Comparison of ENCODE assay signal across 8 mouse cellular contexts in genomic region chr7:110061752-110062273, GRCm38 (mm10). TPM values are rescaled to one million over a fixed set of nuclear protein-coding genes. Genes with fewer than 3 reads are reported as not detected.
DNase-seq lines count a peak whose midpoint lies in the region; ATAC-seq and TF ChIP-seq lines count a peak whose summit lies in the region.

No protein-coding gene starts in this region.

- peak overlapping the region; percentile 100 for H3K27ac ChIP-seq in forebrain, embryonic 14.5 days (ENCODE audit: low read depth, low read length)
- H3K27ac ChIP-seq in neural tube, embryonic 14.5 days (ENCODE audit: low read depth, low read length): peak overlapping the region; percentile 100

- ATAC-seq in G1E (ENCODE audit: extremely low read depth, insufficient number of reproducible peaks, low FRiP score, poor library complexity, severe bottlenecking): peak; percentile 18
- peak; percentile 71 for ATAC-seq in forebrain, embryonic 14.5 days
- ATAC-seq in neural tube, embryonic 14.5 days (ENCODE audit: low read depth): peak; percentile 67; the same call in 1 of the 2 replicates

- H3K4me2 ChIP-seq in forebrain, embryonic 14.5 days (ENCODE audit: low read length): peak overlapping the region; percentile 61
- peak overlapping the region; percentile 65 for H3K4me2 ChIP-seq in neural tube, embryonic 14.5 days (ENCODE audit: low read depth, low read length)

- no peaks in the 10 kb centered on the region for H3K9me3 ChIP-seq in G1E (replicated peaks)
- no peaks in the 10 kb centered on the region for H3K9me3 ChIP-seq in forebrain, embryonic 14.5 days (replicated peaks; ENCODE audit: control insufficient read depth, low read length)
- no peaks in the 10 kb centered on the region for H3K9me3 ChIP-seq in neural tube, embryonic 14.5 days (ENCODE audit: control insufficient read depth, low read length)

- WGBS in forebrain, embryonic 14.5 days: under 1% methylated on average over 43 of the region's 48 CpGs
- WGBS in neural tube, embryonic 14.5 days: under 1% methylated on average over 48 of the region's 48 CpGs

- intact Hi-C loops in heart, postnatal 14 days (cut with DNase I): loop anchor here (2.0 to 10.0 kb wide), 3 partner anchors 60 to 357 kb away; partner anchors contain the start of genes Akip1, St5, Tmem41b and Wee1

- peak overlapping the region; percentile 89 for H3K4me3 ChIP-seq in G1E (ENCODE audit: low read depth, low read length)
- H3K4me3 ChIP-seq in forebrain, embryonic 14.5 days (ENCODE audit: low read depth, low read length): peak overlapping the region; percentile 65
- H3K4me3 ChIP-seq in neural tube, embryonic 14.5 days (ENCODE audit: low read depth, low read length): peak overlapping the region; percentile 86

- TF ChIP-seq CTCF in G1E (IDR thresholded peaks at IDR 0.05; ENCODE audit: low read depth, low read length): no peak

- H3K27me3 ChIP-seq in G1E (ENCODE audit: insufficient read depth, low read length): no peaks in the 10 kb centered on the region
- no peaks in the 10 kb centered on the region for H3K27me3 ChIP-seq in forebrain, embryonic 14.5 days (replicated peaks; ENCODE audit: control insufficient read depth, insufficient read depth, low read length)
- H3K27me3 ChIP-seq in neural tube, embryonic 14.5 days (ENCODE audit: control insufficient read depth, insufficient read depth, low read length): no peaks in the 10 kb centered on the region

- peak overlapping the region; percentile 98 for H3K9ac ChIP-seq in forebrain, embryonic 14.5 days (ENCODE audit: low read length)
- peak overlapping the region; percentile 98 for H3K9ac ChIP-seq in neural tube, embryonic 14.5 days (replicated peaks; ENCODE audit: low read depth, low read length)

- peaks cover 35% of the 10 kb centered on the region for H3K4me1 ChIP-seq in G1E (ENCODE audit: insufficient read depth, low read depth, low read length)
- H3K4me1 ChIP-seq in forebrain, embryonic 14.5 days (ENCODE audit: control insufficient read depth, insufficient read depth, low read length): peaks cover 9% of the 10 kb centered on the region
- H3K4me1 ChIP-seq in neural tube, embryonic 14.5 days (ENCODE audit: control insufficient read depth, insufficient read depth, low read length): no peaks in the 10 kb centered on the region; the same call in 1 of the 2 replicates

- peak; percentile 91 for DNase-seq in G1E (ENCODE audit: low spot score)
- peak; percentile 91 for DNase-seq in cerebellum, adult 11-12 months
- peak; percentile 89 for DNase-seq in forebrain, embryonic 14.5 days (ENCODE audit: low spot score)
- DNase-seq in heart, postnatal 14 days: peak; percentile 91
- DNase-seq in layer of hippocampus, adult 18-20 months (ENCODE audit: low spot score in 2 of 2): peak; percentile 67 to 80
- DNase-seq in lung, adult 18-20 months: peak; percentile 91 to 94
- DNase-seq in thymus, adult 18-20 months: peak; percentile 82 to 84

- peaks cover 49% of the 10 kb centered on the region for H3K36me3 ChIP-seq in G1E (replicated peaks)
- peaks cover 9% of the 10 kb centered on the region for H3K36me3 ChIP-seq in forebrain, embryonic 14.5 days (ENCODE audit: control insufficient read depth, insufficient read depth, low read length)
- H3K36me3 ChIP-seq in neural tube, embryonic 14.5 days (ENCODE audit: control insufficient read depth, insufficient read depth, low read length): no peaks in the 10 kb centered on the region

RNA-seq across cellular contexts. Expression of gene Zfp143, which starts 0.8 kb away (rescaled TPM):
- total RNA-seq in G1E (2014; fragmentation: Nextera tagmentation) (31.1 and 53.8 TPM in 2 replicates), G1E (2017) (34.8 and 36.7 TPM in 2 replicates)
- 1.4 and 1.6 TPM in 2 replicates for polyA plus RNA-seq in G1E (2012)
- 27.1 and 27.3 TPM in 2 replicates for polyA plus RNA-seq in forebrain, embryonic 14.5 days (2014; fragmentation: Nextera tagmentation; extraction: Ambion mirVana)
- 10 to 100 TPM in 1 of 2 experiments, 1 to 10 TPM in 1; 9.7 to 10.9 TPM for total RNA-seq in heart, postnatal 14 days (2021)
- 10 to 100 TPM in 1 of 2 experiments, 1 to 10 TPM in 1; 9.8 to 11.7 TPM for total RNA-seq in layer of hippocampus, adult 18-20 months (2021)
- polyA plus RNA-seq in neural tube, embryonic 14.5 days (2014; fragmentation: Nextera tagmentation; extraction: Ambion mirVana): 14.8 and 16.6 TPM in 2 replicates

RNA-seq across cellular contexts. Expression of gene Ipo7, which starts 43.7 kb away (rescaled TPM):
- total RNA-seq in G1E (2014; fragmentation: Nextera tagmentation): 98.0 and 100 TPM in 2 replicates
- 129 and 157 TPM in 2 replicates for total RNA-seq in G1E (2017)
- polyA plus RNA-seq in G1E (2012): 69.2 and 78.3 TPM in 2 replicates
- polyA plus RNA-seq in forebrain, embryonic 14.5 days (2014; fragmentation: Nextera tagmentation; extraction: Ambion mirVana): 15.4 and 18.6 TPM in 2 replicates
- total RNA-seq in heart, postnatal 14 days (2021): 10 to 100 TPM; 85.3 to 98.7 TPM
- 100 to 1,000 TPM in 1 of 2 experiments, 10 to 100 TPM in 1; 93.8 to 104 TPM for total RNA-seq in layer of hippocampus, adult 18-20 months (2021)
- polyA plus RNA-seq in neural tube, embryonic 14.5 days (2014; fragmentation: Nextera tagmentation; extraction: Ambion mirVana): 19.1 and 25.9 TPM in 2 replicates

Comparison
In these comparisons a context has a peak if more than half of its experiments do, and no peak if none do; other contexts are left out.
1. Peak in every context shown above with its lines: DNase-seq, ATAC-seq, H3K4me3 ChIP-seq and H3K27ac ChIP-seq.
2. ATAC-seq: peak in every context shown above with its lines; median percentile 71 in forebrain, embryonic 14.5 days; 67 in neural tube, embryonic 14.5 days; 18 in G1E.